Mouse (Mus musculus): Measurements from ENCODE around the gene Ncs1.
A peak's percentile ranks its signal among the peaks of the same experiment; 100 is the strongest.

The Ncs1 gene

GRCm38 (mm10) chr2:31245491-31246141 lies at the start of gene Ncs1:
Gene Ncs1 (plus strand): TSS chr2:31245823.
- DNase-seq: peak; percentile 50

GRCm38 (mm10) chr2:31198621-31199020 lies 47.0 kb upstream of the Ncs1 start:
- no peak for DNase-seq

GRCm38 (mm10) chr2:31200051-31200450 lies 45.6 kb upstream of the Ncs1 start:
- no peak for DNase-seq

GRCm38 (mm10) chr2:31201851-31202250 lies 43.8 kb upstream of the Ncs1 start:
- DNase-seq: peak; percentile 42

- DNase-seq: no peak
Measured at GRCm38 (mm10) chr2:31202357-31202756, 43.3 kb upstream of the Ncs1 start.

GRCm38 (mm10) chr2:31202956-31203355 lies 42.7 kb upstream of the Ncs1 start:
- DNase-seq: no peak

GRCm38 (mm10) chr2:31204677-31205076 lies 40.9 kb upstream of the Ncs1 start:
- no peak for DNase-seq

- no peak for DNase-seq
Measured at GRCm38 (mm10) chr2:31206211-31206610, 39.4 kb upstream of the Ncs1 start.

- no peak for DNase-seq
Measured at GRCm38 (mm10) chr2:31206882-31207281, 38.7 kb upstream of the Ncs1 start.

GRCm38 (mm10) chr2:31208544-31209142 lies 37.0 kb upstream of the Ncs1 start:
- no peak for DNase-seq

GRCm38 (mm10) chr2:31209525-31209924 lies 36.1 kb upstream of the Ncs1 start:
- no peak for DNase-seq

- DNase-seq: no peak
Measured at GRCm38 (mm10) chr2:31210144-31210847, 35.3 kb upstream of the Ncs1 start.

GRCm38 (mm10) chr2:31211204-31211603 lies 34.4 kb upstream of the Ncs1 start:
- DNase-seq: no peak

GRCm38 (mm10) chr2:31214211-31214796 lies 31.3 kb upstream of the Ncs1 start:
- no peak for DNase-seq

- no peak for DNase-seq
Measured at GRCm38 (mm10) chr2:31218611-31219010, 27.0 kb upstream of the Ncs1 start.

GRCm38 (mm10) chr2:31219470-31219869 lies 26.2 kb upstream of the Ncs1 start:
- DNase-seq: no peak

- DNase-seq: no peak
Measured at GRCm38 (mm10) chr2:31220844-31221243, 24.8 kb upstream of the Ncs1 start.

GRCm38 (mm10) chr2:31221582-31221981 lies 24.0 kb upstream of the Ncs1 start:
- DNase-seq: no peak

GRCm38 (mm10) chr2:31228768-31229311 lies 16.8 kb upstream of the Ncs1 start:
- DNase-seq: no peak

- no peak for DNase-seq
Measured at GRCm38 (mm10) chr2:31239203-31239696, 6.4 kb upstream of the Ncs1 start.

- DNase-seq: no peak
Measured at GRCm38 (mm10) chr2:31239833-31240232, 5.8 kb upstream of the Ncs1 start.

GRCm38 (mm10) chr2:31241639-31242038 lies 4.0 kb upstream of the Ncs1 start:
- no peak for DNase-seq

GRCm38 (mm10) chr2:31244216-31244615 lies 1.4 kb upstream of the Ncs1 start:
- DNase-seq: no peak

Measured in kidney, adult 11 months (tissue).